Mouse (Mus musculus) c-Kit-positive CD71-positive TER-119-positive erythroid progenitor cells, embryonic 14.5 days (primary cell): ENCODE data around the gene Rhbdd2.
"Not testable (repeated sequence)": the region's sequence is repeated elsewhere in the genome, so short reads cannot be mapped to it uniquely, and the experiment has no call there.

ENCODE experiments used
- DNase-seq: peaks from one replicate; pipeline ENCODE4 v3.0.0-alpha.2; 2013; ENCODE audit warnings: low spot score

Gene Rhbdd2

GRCm38 (mm10) chr5:135632117-135632796 is at the start of gene Rhbdd2:
Gene Rhbdd2, plus strand, starts transcription at chr5:135632618.
- DNase-seq, result peak; percentile 96

GRCm38 (mm10) chr5:135585691-135586090 is 46.7 kb upstream of the Rhbdd2 start:
- DNase-seq, result no peak

GRCm38 (mm10) chr5:135587764-135588163 is 44.7 kb upstream of the Rhbdd2 start:
- DNase-seq, result no peak

- DNase-seq, result no peak
Observed at GRCm38 (mm10) chr5:135589996-135590784, 42.2 kb upstream of the Rhbdd2 start.

- DNase-seq, result not testable (repeated sequence)
Observed at GRCm38 (mm10) chr5:135604643-135605042, 27.8 kb upstream of the Rhbdd2 start.

- not testable (repeated sequence) for DNase-seq
Observed at GRCm38 (mm10) chr5:135606717-135607116, 25.7 kb upstream of the Rhbdd2 start.

- no peak for DNase-seq
Observed at GRCm38 (mm10) chr5:135607581-135607980, 24.8 kb upstream of the Rhbdd2 start.

- DNase-seq, result no peak
Observed at GRCm38 (mm10) chr5:135609794-135610193, 22.6 kb upstream of the Rhbdd2 start.

GRCm38 (mm10) chr5:135619741-135620140 is 12.7 kb upstream of the Rhbdd2 start:
- DNase-seq, result not testable (repeated sequence)

- no peak for DNase-seq
Observed at GRCm38 (mm10) chr5:135620526-135620925, 11.9 kb upstream of the Rhbdd2 start.

GRCm38 (mm10) chr5:135621725-135622124 is 10.7 kb upstream of the Rhbdd2 start:
- no peak for DNase-seq

GRCm38 (mm10) chr5:135623006-135623563 is 9.3 kb upstream of the Rhbdd2 start:
- no peak for DNase-seq

GRCm38 (mm10) chr5:135628916-135629315 is 3.5 kb upstream of the Rhbdd2 start:
- DNase-seq, result no peak

GRCm38 (mm10) chr5:135629401-135629800 is 3.0 kb upstream of the Rhbdd2 start:
- DNase-seq, result no peak

GRCm38 (mm10) chr5:135630598-135630997 is 1.8 kb upstream of the Rhbdd2 start:
- peak; percentile 72 for DNase-seq

- DNase-seq, result no peak
Observed at GRCm38 (mm10) chr5:135632797-135633144, 353 bp downstream of the Rhbdd2 start.

GRCm38 (mm10) chr5:135639760-135640458 is 7.5 kb downstream of the Rhbdd2 start:
- DNase-seq, result no peak

GRCm38 (mm10) chr5:135640459-135640789 is 8.0 kb downstream of the Rhbdd2 start:
- no peak for DNase-seq

GRCm38 (mm10) chr5:135641028-135641427 is 8.6 kb downstream of the Rhbdd2 start:
- DNase-seq, result no peak

- DNase-seq, result no peak
Observed at GRCm38 (mm10) chr5:135642686-135643551, 10.5 kb downstream of the Rhbdd2 start.

GRCm38 (mm10) chr5:135643552-135643842 is 11.1 kb downstream of the Rhbdd2 start:
- DNase-seq, result no peak

GRCm38 (mm10) chr5:135643869-135644268 is 11.5 kb downstream of the Rhbdd2 start:
- no peak for DNase-seq
